Mouse (Mus musculus) kidney, embryonic 14.5 days (tissue): Measurements from ENCODE around the gene Wdsub1. TPM values are rescaled to one million over a fixed set of nuclear protein-coding genes. Genes with fewer than 3 reads are reported as not detected.

Experiments used
- ATAC-seq: fragments of 200-750 bp; cut with Nextera tagmentation; 2 replicates; pipeline ENCODE4 v1.8.0; 2017; ENCODE audit warnings: moderate number of reproducible peaks, mild to moderate bottlenecking, moderate TSS enrichment, moderate library complexity; ENCODE audit not compliant: low FRiP score, low TSS enrichment
- H3K27ac ChIP-seq: fragments of 300-500 bp; sonication (generic); 2 replicates; pipeline ENCODE4 v1.5.1; 2014; ENCODE audit warnings: low read depth, mild to moderate bottlenecking, low read length, moderate library complexity, mixed read lengths
- H3K27me3 ChIP-seq: fragments of 300-500 bp; sonication (generic); 2 replicates; pipeline ENCODE4 v1.6.1; 2014; ENCODE audit warnings: mild to moderate bottlenecking, low read length; ENCODE audit not compliant: control insufficient read depth, insufficient read depth
- H3K36me3 ChIP-seq: fragments of 300-500 bp; sonication (generic); 2 replicates; pipeline ENCODE4 v1.6.1; 2014; ENCODE audit warnings: low read length, mixed read lengths; ENCODE audit not compliant: control insufficient read depth, insufficient read depth
- H3K4me1 ChIP-seq: fragments of 300-500 bp; sonication (generic); 2 replicates; pipeline ENCODE4 v1.6.1; 2014; ENCODE audit warnings: low read length, mixed read lengths; ENCODE audit not compliant: control insufficient read depth, insufficient read depth
- H3K4me2 ChIP-seq: fragments of 300-500 bp; sonication (generic); replicated peaks from 2 replicates; pipeline ENCODE4 v1.6.1; 2014; ENCODE audit warnings: low read depth, mild to moderate bottlenecking, low read length
- H3K4me3 ChIP-seq: fragments of 300-500 bp; sonication (generic); 2 replicates; pipeline ENCODE4 v1.5.1; 2014; ENCODE audit warnings: mild to moderate bottlenecking, low read length
- H3K9ac ChIP-seq: fragments of 300-500 bp; sonication (generic); 2 replicates; pipeline ENCODE4 v1.6.1; 2014; ENCODE audit warnings: low read depth, mild to moderate bottlenecking, low read length, moderate library complexity
- H3K9me3 ChIP-seq: fragments of 300-500 bp; sonication (generic); 2 replicates; pipeline ENCODE4 v1.6.1; 2016; ENCODE audit warnings: low read length; ENCODE audit not compliant: control insufficient read depth
- WGBS: fragments of 180-500 bp; shearing (Covaris S2); extraction: QIAGEN DNeasy Blood & Tissue Kit; methylation state at CpG from one replicate; pipeline ENCODE4 v1.1.7; 2014; 5-methylcytosine and 5-hydroxymethylcytosine counted together
- polyA plus RNA-seq: library from polyadenylated mRNA; unstranded; fragments of >200 nt; fragmentation: Nextera tagmentation; extraction: Ambion mirVana; gene quantifications from 2 replicates; pipeline ENCODE4 v1.2.1, GENCODE M21; 2014

Gene Wdsub1
- polyA plus RNA-seq, 1 experiment from 2014 or later: 37.5 TPM

GRCm38 (mm10) chr2:59882742-59883281 is 421 bp upstream of the Wdsub1 start:
- H3K27me3 ChIP-seq: no peaks in the 10 kb centered on the region
- H3K27ac ChIP-seq: no peak overlapping the region; the same call in 1 of the 2 replicates
- ATAC-seq: peak; percentile 15; the same call in 1 of the 2 replicates
- H3K36me3 ChIP-seq: no peaks in the 10 kb centered on the region
- H3K4me1 ChIP-seq: 0 out of 2 replicates have a peak, but pooled peaks cover 6% of the 10 kb centered on the region
- peak overlapping the region; percentile 83 for H3K4me3 ChIP-seq
- WGBS: 72% methylated on average over 8 of the region's 8 CpGs
- H3K9me3 ChIP-seq: 0 out of 2 replicates have a peak, but pooled peaks cover 5% of the 10 kb centered on the region
- H3K9ac ChIP-seq: no peak overlapping the region
- peak overlapping the region; percentile 68 for H3K4me2 ChIP-seq

- Histone ChIP-seq H3K9ac (peak overlapping the region; percentile 76; the same call in 1 of the 2 replicates), H3K4me1 (0 out of 2 replicates have a peak, but pooled peaks cover 6% of the 10 kb centered on the region), H3K27me3 (no peaks in the 10 kb centered on the region), H3K27ac (no peak overlapping the region), H3K36me3 (no peaks in the 10 kb centered on the region), H3K4me2 (peak overlapping the region; percentile 68), H3K9me3 (0 out of 2 replicates have a peak, but pooled peaks cover 5% of the 10 kb centered on the region), H3K4me3 (peak overlapping the region; percentile 83)
- WGBS: 78% methylated on average over 6 of the region's 6 CpGs
- no peak for ATAC-seq
These were observed 987 bp downstream of the Wdsub1 start for GRCm38 (mm10) chr2:59881404-59881803.

GRCm38 (mm10) chr2:59878221-59878620 is 4.2 kb downstream of the Wdsub1 start:
- no peak for ATAC-seq
- Histone ChIP-seq H3K36me3 (no peaks in the 10 kb centered on the region), H3K27me3 (no peaks in the 10 kb centered on the region), H3K27ac (no peak overlapping the region), H3K9me3 (0 out of 2 replicates have a peak, but pooled peaks cover 5% of the 10 kb centered on the region), H3K4me2 (no peak overlapping the region), H3K4me1 (0 out of 2 replicates have a peak, but pooled peaks cover 6% of the 10 kb centered on the region), H3K4me3 (no peak overlapping the region), H3K9ac (no peak overlapping the region)
- 73% methylated on average over 19 of the region's 19 CpGs for WGBS

- H3K4me1 ChIP-seq: no peaks in the 10 kb centered on the region
- no peak for ATAC-seq
- 84% methylated on average over 4 of the region's 4 CpGs for WGBS
- H3K4me3 ChIP-seq: no peak overlapping the region
- no peaks in the 10 kb centered on the region for H3K27me3 ChIP-seq
- H3K9ac ChIP-seq: no peak overlapping the region
- peaks cover 8% of the 10 kb centered on the region; the same call in 1 of the 2 replicates for H3K36me3 ChIP-seq
- H3K4me2 ChIP-seq: no peak overlapping the region
- no peak overlapping the region for H3K27ac ChIP-seq
- 0 out of 2 replicates have a peak, but pooled peaks cover 5% of the 10 kb centered on the region for H3K9me3 ChIP-seq
These were observed 5.1 kb downstream of the Wdsub1 start for GRCm38 (mm10) chr2:59877335-59877734.

- Histone ChIP-seq H3K27me3 (no peaks in the 10 kb centered on the region), H3K9me3 (0 out of 2 replicates have a peak, but pooled peaks cover 5% of the 10 kb centered on the region), H3K36me3 (peaks cover 14% of the 10 kb centered on the region; the same call in 1 of the 2 replicates), H3K4me1 (no peaks in the 10 kb centered on the region), H3K4me3 (no peak overlapping the region), H3K9ac (no peak overlapping the region), H3K4me2 (no peak overlapping the region), H3K27ac (no peak overlapping the region)
- 89% methylated on average over 15 of the region's 15 CpGs for WGBS
- ATAC-seq: no peak
These were observed 5.9 kb downstream of the Wdsub1 start for GRCm38 (mm10) chr2:59876482-59876881.

DNA sequence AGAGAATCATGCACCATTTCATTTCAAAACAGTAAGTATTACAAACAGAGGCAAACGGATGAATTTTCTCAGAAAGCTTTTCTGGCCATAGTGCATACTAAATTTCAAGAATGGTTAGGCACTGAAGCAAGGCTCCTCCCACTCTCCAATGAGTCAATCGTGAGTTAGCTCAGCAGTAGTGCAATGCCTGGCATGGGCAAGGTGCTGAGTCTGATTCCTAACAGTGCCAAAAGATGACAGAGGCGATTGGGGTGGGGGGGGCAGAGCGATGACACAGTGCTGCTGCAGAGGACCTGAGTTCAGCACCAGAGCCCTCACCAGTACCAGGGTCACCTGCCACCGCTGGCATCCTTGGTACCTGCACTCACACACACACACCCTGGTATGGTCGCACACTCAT is 11.9 kb downstream of the Wdsub1 start:
- H3K27ac ChIP-seq: no peak overlapping the region
- no peak overlapping the region for H3K9ac ChIP-seq
- H3K36me3 ChIP-seq: peaks cover 18% of the 10 kb centered on the region; the same call in 1 of the 2 replicates
- no peaks in the 10 kb centered on the region for H3K9me3 ChIP-seq
- H3K4me3 ChIP-seq: no peak overlapping the region
- WGBS: 94% methylated on average over 6 of the region's 6 CpGs
- no peak overlapping the region for H3K4me2 ChIP-seq
- no peak for ATAC-seq
- no peaks in the 10 kb centered on the region for H3K4me1 ChIP-seq
- H3K27me3 ChIP-seq: no peaks in the 10 kb centered on the region

GRCm38 (mm10) chr2:59862618-59863017 is 19.8 kb downstream of the Wdsub1 start:
- no peaks in the 10 kb centered on the region for H3K9me3 ChIP-seq
- no peak for ATAC-seq
- no peak overlapping the region for H3K4me3 ChIP-seq
- 87% methylated on average over 6 of the region's 6 CpGs for WGBS
- H3K4me1 ChIP-seq: no peaks in the 10 kb centered on the region
- 0 out of 2 replicates have a peak, but pooled peaks cover 6% of the 10 kb centered on the region for H3K36me3 ChIP-seq
- H3K4me2 ChIP-seq: no peak overlapping the region
- no peak overlapping the region for H3K27ac ChIP-seq
- no peak overlapping the region for H3K9ac ChIP-seq
- H3K27me3 ChIP-seq: no peaks in the 10 kb centered on the region

DNA sequence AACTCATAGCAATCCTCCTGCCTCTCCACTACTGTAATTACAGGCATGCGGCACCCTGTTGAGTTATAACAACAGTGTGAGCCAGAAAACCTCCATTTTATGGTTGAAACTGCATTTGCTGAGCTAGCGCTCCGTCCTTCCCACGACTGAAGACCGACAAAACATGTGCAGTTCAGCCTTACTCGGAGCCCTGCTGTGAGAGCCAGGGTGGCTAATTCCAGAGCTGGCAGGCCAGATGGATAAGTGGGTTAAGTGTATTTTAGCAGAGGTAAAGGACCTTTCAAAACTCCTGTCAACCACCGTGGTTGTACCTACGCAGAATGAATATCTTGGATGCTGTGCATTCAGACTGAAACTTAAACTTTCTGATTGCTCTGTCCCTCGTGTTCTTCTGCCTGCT is 28.0 kb downstream of the Wdsub1 start:
- Histone ChIP-seq H3K27ac (no peak overlapping the region), H3K4me3 (no peak overlapping the region), H3K4me2 (no peak overlapping the region), H3K4me1 (no peaks in the 10 kb centered on the region), H3K36me3 (peaks cover 10% of the 10 kb centered on the region; the same call in 1 of the 2 replicates), H3K9ac (no peak overlapping the region), H3K9me3 (no peaks in the 10 kb centered on the region), H3K27me3 (no peaks in the 10 kb centered on the region)
- 85% methylated on average over 9 of the region's 9 CpGs for WGBS
- ATAC-seq: no peak

DNA sequence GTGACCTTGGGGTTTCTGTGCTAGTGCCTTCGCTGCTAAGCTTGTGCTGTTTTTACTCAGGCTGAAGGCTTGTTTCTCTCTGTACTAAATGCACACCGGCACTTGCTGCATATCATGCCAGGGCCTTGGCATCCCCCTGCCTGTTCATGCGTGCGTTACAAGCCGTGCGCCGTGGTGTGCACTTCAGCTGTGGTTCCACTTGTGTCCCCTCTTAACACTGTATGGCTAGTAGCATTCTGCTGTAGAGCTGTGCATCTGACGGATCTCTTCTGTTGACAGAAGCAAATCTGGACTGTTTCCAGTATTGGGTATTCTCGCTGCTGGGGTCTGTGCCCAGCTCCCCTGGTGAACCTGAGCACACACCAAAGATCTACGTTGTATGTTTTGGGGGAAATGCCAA is 28.8 kb downstream of the Wdsub1 start:
- H3K27me3 ChIP-seq: no peaks in the 10 kb centered on the region
- no peak overlapping the region for H3K4me2 ChIP-seq
- no peak overlapping the region for H3K27ac ChIP-seq
- H3K9me3 ChIP-seq: no peaks in the 10 kb centered on the region
- no peak overlapping the region for H3K9ac ChIP-seq
- no peak for ATAC-seq
- peaks cover 10% of the 10 kb centered on the region; the same call in 1 of the 2 replicates for H3K36me3 ChIP-seq
- H3K4me1 ChIP-seq: no peaks in the 10 kb centered on the region
- H3K4me3 ChIP-seq: no peak overlapping the region
- WGBS: 91% methylated on average over 10 of the region's 10 CpGs
